Mouse (Mus musculus): ENCODE data around the gene Xndc1. TPM values are rescaled to one million over a fixed set of nuclear protein-coding genes. Genes with fewer than 3 reads are reported as not detected.

Xndc1 gene
- polyA plus RNA-seq, 1 experiment from 2014 or later, result 28.0 TPM

- ATAC-seq (ENCODE audit: low FRiP score), result no peak
These were observed 47.9 kb downstream of the Xndc1 start for GRCm38 (mm10) chr7:102113151-102113729.

DNA sequence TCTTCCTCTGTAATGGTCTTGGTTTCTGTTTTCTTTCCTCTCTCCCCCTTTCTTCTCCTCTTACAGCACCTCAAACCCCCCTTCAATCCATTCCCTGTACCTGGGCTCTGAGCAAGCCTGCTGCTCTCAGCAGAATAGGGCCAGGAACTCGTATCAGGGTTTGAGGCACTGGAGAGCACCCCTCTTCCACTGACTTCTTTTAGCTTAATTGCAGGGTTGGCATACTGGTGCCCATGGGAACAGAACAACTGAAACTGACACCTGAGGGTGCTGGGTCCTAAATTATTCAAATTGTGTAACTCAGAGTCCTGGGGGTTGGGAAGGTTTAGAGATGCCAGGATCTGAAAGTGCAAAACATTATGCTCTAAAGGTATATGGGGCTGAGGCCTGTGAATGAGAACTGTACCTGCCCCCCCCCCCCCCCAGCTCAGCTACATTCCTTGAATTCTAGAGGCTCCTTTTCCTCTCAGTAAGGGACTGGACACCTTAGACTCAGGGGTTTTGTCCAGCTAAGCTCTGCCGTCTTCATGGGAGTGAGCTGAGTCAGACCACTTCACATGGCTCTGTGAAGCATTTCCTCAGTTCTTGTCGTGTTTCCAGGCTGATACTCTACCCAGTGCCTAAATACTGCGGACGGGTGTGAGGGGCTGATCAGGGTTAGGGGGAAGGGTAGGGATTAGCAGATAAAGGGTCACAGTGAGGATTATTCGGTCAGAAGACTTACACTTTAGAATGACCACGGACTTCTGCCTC is 51.4 kb downstream of the Xndc1 start, which contains the start of gene Chrna10:
Gene Chrna10, minus strand, starts transcription at position 250 of the 753 bp plus-strand sequence.
- 71% methylated on average over 7 of the region's 7 CpGs for WGBS
- ATAC-seq (ENCODE audit: low FRiP score), result no peak

More at GRCm38 (mm10) chr7:102113151-102113729, 47.9 kb downstream of the Xndc1 start:
- Histone ChIP-seq H3K27me3 (no peaks in the 10 kb centered on the region), H3K9ac (no peak overlapping the region), H3K27ac (no peak overlapping the region), H3K4me1 (replicated peaks) (no peaks in the 10 kb centered on the region), H3K4me3 (no peak overlapping the region), H3K36me3 (peaks cover 5% of the 10 kb centered on the region), H3K4me2 (no peak overlapping the region), H3K9me3 (no peaks in the 10 kb centered on the region)
- WGBS, result 84% methylated on average over 45 of the region's 45 CpGs

GRCm38 (mm10) chr7:102117382-102117781 is 52.1 kb downstream of the Xndc1 start:
- Histone ChIP-seq H3K27me3 (no peaks in the 10 kb centered on the region), H3K4me3 (no peak overlapping the region), H3K9ac (no peak overlapping the region), H3K4me2 (no peak overlapping the region), H3K27ac (no peak overlapping the region), H3K9me3 (no peaks in the 10 kb centered on the region), H3K36me3 (peaks cover 46% of the 10 kb centered on the region), H3K4me1 (replicated peaks) (no peaks in the 10 kb centered on the region)
- no peak for ATAC-seq (ENCODE audit: low FRiP score)
- 80% methylated on average over 6 of the region's 6 CpGs for WGBS

More for the DNA sequence above, 51.4 kb downstream of the Xndc1 start, which contains the start of gene Chrna10:
- Histone ChIP-seq H3K9me3 (no peaks in the 10 kb centered on the region), H3K27ac (no peak within 1 kb of the TSS), H3K4me1 (replicated peaks) (no peaks in the 10 kb centered on the region), H3K4me3 (no peak within 1 kb of the TSS), H3K27me3 (no peaks in the 10 kb centered on the region), H3K9ac (no peak within 1 kb of the TSS), H3K4me2 (no peak within 1 kb of the TSS), H3K36me3 (peaks cover 40% of the 10 kb centered on the region)

- Histone ChIP-seq H3K36me3 (peaks cover 76% of the 10 kb centered on the region), H3K27me3 (no peaks in the 10 kb centered on the region), H3K9ac (no peak overlapping the region), H3K4me2 (no peak overlapping the region), H3K4me3 (no peak overlapping the region), H3K4me1 (replicated peaks) (no peaks in the 10 kb centered on the region), H3K9me3 (no peaks in the 10 kb centered on the region), H3K27ac (no peak overlapping the region)
- ATAC-seq (ENCODE audit: low FRiP score), result no peak
- over 99% methylated on average over 10 of the region's 10 CpGs for WGBS
These were observed 55.0 kb downstream of the Xndc1 start for GRCm38 (mm10) chr7:102120326-102120725.

- peaks cover 71% of the 10 kb centered on the region for H3K36me3 ChIP-seq
- H3K4me3 ChIP-seq, result no peak overlapping the region
- no peak overlapping the region for H3K4me2 ChIP-seq
- WGBS, result 94% methylated on average over 4 of the region's 4 CpGs
- H3K9ac ChIP-seq, result no peak overlapping the region
- ATAC-seq (ENCODE audit: low FRiP score), result no peak
- no peaks in the 10 kb centered on the region for H3K9me3 ChIP-seq
- no peaks in the 10 kb centered on the region for H3K4me1 ChIP-seq (replicated peaks)
- H3K27me3 ChIP-seq, result no peaks in the 10 kb centered on the region
- H3K27ac ChIP-seq, result no peak overlapping the region
These were observed 67.1 kb downstream of the Xndc1 start for GRCm38 (mm10) chr7:102132395-102132794.

Other genes starting within 250 kb of the Xndc1 start
- gene Phox2a, start 247.2 kb upstream of the Xndc1 start, polyA plus RNA-seq (2015; fragmentation: Nextera tagmentation; extraction: Ambion mirVana), result 1.9 and 2.4 TPM in 2 replicates
- gene Inppl1, start 227.3 kb upstream of the Xndc1 start, polyA plus RNA-seq (2015; fragmentation: Nextera tagmentation; extraction: Ambion mirVana), result 12.7 and 15.4 TPM in 2 replicates
- gene Folr2, start 208.3 kb upstream of the Xndc1 start, polyA plus RNA-seq (2015; fragmentation: Nextera tagmentation; extraction: Ambion mirVana), result 3.3 and 3.5 TPM in 2 replicates
- 83.1 and 93.3 TPM in 2 replicates for gene Anapc15, start 201.8 kb upstream of the Xndc1 start, polyA plus RNA-seq (2015; fragmentation: Nextera tagmentation; extraction: Ambion mirVana)
- 21.0 and 39.2 TPM in 2 replicates for gene Folr1, start 194.7 kb upstream of the Xndc1 start, polyA plus RNA-seq (2015; fragmentation: Nextera tagmentation; extraction: Ambion mirVana)
- gene Lamtor1, start 159.6 kb upstream of the Xndc1 start, polyA plus RNA-seq (2015; fragmentation: Nextera tagmentation; extraction: Ambion mirVana), result 151 and 156 TPM in 2 replicates
- gene Tomt, start 159.2 kb upstream of the Xndc1 start, polyA plus RNA-seq (2015; fragmentation: Nextera tagmentation; extraction: Ambion mirVana), result 0.40 and 0.48 TPM in 2 replicates
- 10.9 and 12.1 TPM in 2 replicates for gene Lrrc51, start 131.6 kb upstream of the Xndc1 start, polyA plus RNA-seq (2015; fragmentation: Nextera tagmentation; extraction: Ambion mirVana)
- gene Numa1, start 131.4 kb upstream of the Xndc1 start, polyA plus RNA-seq (2015; fragmentation: Nextera tagmentation; extraction: Ambion mirVana), result 50.8 and 53.3 TPM in 2 replicates
- 4.5 and 4.8 TPM in 2 replicates for gene Il18bp, start 46.8 kb upstream of the Xndc1 start, polyA plus RNA-seq (2015; fragmentation: Nextera tagmentation; extraction: Ambion mirVana)
- gene Rnf121, start within 50 bp of the Xndc1 start, polyA plus RNA-seq (2015; fragmentation: Nextera tagmentation; extraction: Ambion mirVana), result 31.2 and 32.8 TPM in 2 replicates
- gene Xntrpc, start 202 bp downstream of the Xndc1 start, polyA plus RNA-seq (2015; fragmentation: Nextera tagmentation; extraction: Ambion mirVana), result 1.2 and 1.4 TPM in 2 replicates
- gene Trpc2, start 17.6 kb downstream of the Xndc1 start, polyA plus RNA-seq (2015; fragmentation: Nextera tagmentation; extraction: Ambion mirVana), result 0.25 and 0.49 TPM in 2 replicates
- 0.22 and 0.26 TPM in 2 replicates for gene Art1, start 36.2 kb downstream of the Xndc1 start, polyA plus RNA-seq (2015; fragmentation: Nextera tagmentation; extraction: Ambion mirVana)
- 0.74 and 0.75 TPM in 2 replicates for gene Art5, start 44.0 kb downstream of the Xndc1 start, polyA plus RNA-seq (2015; fragmentation: Nextera tagmentation; extraction: Ambion mirVana)
- gene Chrna10, start 51.3 kb downstream of the Xndc1 start, polyA plus RNA-seq (2015; fragmentation: Nextera tagmentation; extraction: Ambion mirVana), result not detected in 2 replicates
- 23.4 and 25.0 TPM in 2 replicates for gene Nup98, start 144.7 kb downstream of the Xndc1 start, polyA plus RNA-seq (2015; fragmentation: Nextera tagmentation; extraction: Ambion mirVana)
- 48.0 and 53.0 TPM in 2 replicates for gene Pgap2, start 144.7 kb downstream of the Xndc1 start, polyA plus RNA-seq (2015; fragmentation: Nextera tagmentation; extraction: Ambion mirVana)
- gene Rhog, start 190.5 kb downstream of the Xndc1 start, polyA plus RNA-seq (2015; fragmentation: Nextera tagmentation; extraction: Ambion mirVana), result 19.1 and 21.0 TPM in 2 replicates
- 9.6 and 9.9 TPM in 2 replicates for gene Stim1, start 202.3 kb downstream of the Xndc1 start, polyA plus RNA-seq (2015; fragmentation: Nextera tagmentation; extraction: Ambion mirVana)

Measured in hindbrain, embryonic 13.5 days (tissue).